Mouse (Mus musculus): ENCODE data around the gene Ttc39b.

Ttc39b gene

DNA sequence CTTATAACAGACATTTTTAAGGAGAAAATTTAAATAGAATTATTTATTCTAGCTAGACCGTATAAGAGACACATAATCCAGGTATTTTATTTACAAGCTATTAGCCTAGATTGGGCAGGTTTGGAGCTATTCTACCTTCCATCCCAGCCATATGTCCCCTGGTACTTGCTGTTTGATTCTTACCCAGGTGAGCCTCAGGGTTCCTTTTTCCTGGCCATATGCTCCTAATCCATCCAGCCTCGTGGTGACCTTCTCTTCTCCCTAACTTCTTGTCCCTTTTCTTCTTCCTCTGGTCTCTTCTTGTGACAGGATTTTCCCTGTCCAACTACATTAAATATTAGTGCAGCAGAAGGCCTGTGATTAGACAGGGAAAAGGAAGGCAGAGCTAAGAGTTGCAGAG lies 134.3 kb downstream of the Ttc39b start:
- in situ Hi-C loops (cut with MboI, MseI): no loop called here

- in situ Hi-C loops (cut with MboI, MseI): no loop called here
Observed at GRCm38 (mm10) chr4:83187324-83187723, 136.7 kb downstream of the Ttc39b start.

DNA sequence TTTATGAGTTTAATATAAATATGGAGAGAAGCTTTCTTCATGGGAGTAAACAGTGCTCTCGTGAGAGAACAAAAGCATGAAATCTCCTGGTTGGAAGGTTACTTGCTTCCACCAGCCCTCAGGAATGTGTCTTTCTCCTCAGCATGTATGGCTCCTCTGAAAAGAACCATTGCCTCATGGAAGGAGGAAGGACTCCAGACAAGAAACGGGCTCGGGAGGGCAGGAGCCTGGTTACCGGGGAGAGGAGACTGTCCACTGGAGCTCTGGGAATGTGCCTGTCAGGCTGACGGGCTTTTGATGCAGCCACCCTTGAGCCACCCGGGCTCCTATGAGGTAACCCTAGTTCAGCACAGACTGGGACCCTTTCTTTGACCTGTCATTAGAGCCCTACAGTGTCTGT lies 137.6 kb downstream of the Ttc39b start:
- in situ Hi-C loops (cut with MboI, MseI): no loop called here

DNA sequence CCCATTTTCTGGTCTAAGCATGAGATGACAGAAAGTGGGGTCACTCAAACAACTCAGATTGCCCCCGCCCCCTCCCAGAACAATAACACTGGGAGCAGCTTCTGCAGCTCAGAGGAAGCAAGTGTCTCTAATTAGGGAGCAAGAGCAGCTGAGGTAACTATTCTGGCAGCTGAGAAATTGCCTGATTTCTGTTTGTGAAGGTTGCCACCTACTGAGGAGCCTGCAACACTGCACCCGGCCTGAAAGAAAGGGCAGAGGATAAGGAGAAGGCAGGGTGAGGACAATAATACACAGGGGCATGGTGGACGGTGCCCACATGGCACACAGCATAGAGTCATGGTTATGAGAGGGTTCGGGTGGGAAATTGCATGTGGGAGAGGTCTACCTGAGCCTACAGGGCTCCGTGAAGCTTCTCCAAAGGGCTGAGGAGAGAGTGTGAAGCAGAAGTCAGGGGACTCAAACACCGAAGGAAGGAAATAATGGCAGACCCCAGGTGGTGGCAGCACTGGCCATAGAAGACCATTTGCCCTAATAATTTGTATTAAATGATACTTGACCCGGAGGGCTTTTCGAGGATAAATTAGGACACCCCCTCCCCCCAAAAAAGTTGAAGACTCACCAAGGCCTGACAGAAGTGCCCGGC lies 140.6 kb downstream of the Ttc39b start:
- in situ Hi-C loops (cut with MboI, MseI): no loop called here

- in situ Hi-C loops (cut with MboI, MseI): no loop called here
Observed at GRCm38 (mm10) chr4:83182178-83183068, 141.6 kb downstream of the Ttc39b start.

DNA sequence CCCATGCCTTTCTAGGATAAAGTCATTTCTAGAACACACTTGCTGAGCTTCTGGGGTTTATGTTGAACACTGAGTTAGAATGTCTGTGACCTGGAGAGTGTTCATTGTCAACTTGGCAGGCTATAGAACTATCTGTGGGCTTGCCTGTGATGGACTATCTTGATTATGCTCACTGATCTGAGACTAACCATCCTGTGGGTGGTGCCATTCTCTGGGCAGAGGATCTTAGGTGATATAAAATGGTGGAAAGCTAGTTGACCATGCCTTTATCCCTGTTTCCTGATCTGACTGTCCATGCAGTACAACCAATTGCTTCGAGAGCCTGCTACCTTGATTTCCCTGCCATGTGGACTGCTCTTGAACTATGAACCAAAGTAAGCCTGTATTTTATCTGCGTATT lies 146.6 kb downstream of the Ttc39b start:
- in situ Hi-C loops (cut with MboI, MseI): no loop called here

DNA sequence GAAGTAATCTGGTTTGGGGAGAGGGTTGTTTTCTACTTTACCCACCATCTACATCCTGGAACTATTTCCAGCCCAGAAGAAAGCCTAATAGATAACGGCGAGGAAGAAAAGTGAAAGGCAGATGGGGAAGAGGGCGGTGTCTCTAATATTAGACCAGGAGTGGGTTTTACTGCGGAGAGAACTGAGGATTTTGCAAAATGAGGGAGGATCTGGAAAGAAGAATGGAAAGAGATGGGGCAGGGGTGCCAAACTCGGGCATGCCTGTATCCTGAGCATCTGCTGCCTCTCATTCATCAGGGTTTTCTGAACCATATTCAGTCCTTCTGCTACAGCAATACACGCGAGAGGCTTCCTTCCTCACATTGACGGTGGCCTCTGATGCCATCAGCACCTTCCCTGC lies 149.1 kb downstream of the Ttc39b start:
- in situ Hi-C loops (cut with MboI, MseI): no loop called here

GRCm38 (mm10) chr4:83172278-83172677 lies 151.8 kb downstream of the Ttc39b start:
- in situ Hi-C loops (cut with MboI, MseI): no loop called here

DNA sequence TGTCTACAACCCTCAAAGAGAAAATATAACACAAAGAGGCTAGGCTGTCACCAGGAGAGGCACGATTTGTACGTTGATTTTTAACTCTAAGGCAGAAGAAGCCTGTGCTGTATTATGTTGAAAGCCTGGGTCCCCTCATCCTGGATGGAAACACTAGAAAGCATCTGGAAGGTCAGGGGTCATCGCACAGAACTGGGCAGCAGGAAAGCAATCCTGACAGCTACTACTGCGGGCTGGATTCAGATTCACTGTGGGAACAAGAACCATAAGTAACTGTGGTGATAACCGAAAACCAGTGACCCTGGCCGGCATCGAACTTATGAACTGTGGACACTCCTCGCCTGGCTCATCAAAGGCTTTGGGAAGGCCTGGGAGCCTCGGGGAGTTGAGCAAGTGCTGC lies 153.3 kb downstream of the Ttc39b start:
- in situ Hi-C loops (cut with MboI, MseI): no loop called here

All from T-helper 1 cell (primary cell).